Mouse (Mus musculus): ENCODE measurements around the gene Gm20708.
"Not testable (repeated sequence)": the region's sequence is repeated elsewhere in the genome, so short reads cannot be mapped to it uniquely, and the experiment has no call there.

The Gm20708 gene

GRCm38 (mm10) chr11:117813867-117814266, 4.4 kb downstream of the Gm20708 start:
- no peak for DNase-seq (ENCODE audit: low spot score in 2 of 2)

- no peak for DNase-seq (ENCODE audit: low spot score in 2 of 2)
Measured at GRCm38 (mm10) chr11:117814704-117815366, 5.4 kb downstream of the Gm20708 start.

- DNase-seq (ENCODE audit: low spot score in 2 of 2), result not testable (repeated sequence)
Measured at GRCm38 (mm10) chr11:117815850-117816249, 6.4 kb downstream of the Gm20708 start.

GRCm38 (mm10) chr11:117816389-117816996, 7.0 kb downstream of the Gm20708 start:
- DNase-seq (ENCODE audit: low spot score in 2 of 2), result no peak

- DNase-seq (ENCODE audit: low spot score in 2 of 2), result no peak
Measured at GRCm38 (mm10) chr11:117819095-117819494, 9.6 kb downstream of the Gm20708 start.

GRCm38 (mm10) chr11:117820173-117820572, 10.7 kb downstream of the Gm20708 start:
- no peak for DNase-seq (ENCODE audit: low spot score in 2 of 2)

- no peak for DNase-seq (ENCODE audit: low spot score in 2 of 2)
Measured at GRCm38 (mm10) chr11:117821868-117822267, 12.4 kb downstream of the Gm20708 start.

GRCm38 (mm10) chr11:117822728-117823241, 13.3 kb downstream of the Gm20708 start:
- no peak for DNase-seq (ENCODE audit: low spot score in 2 of 2)

GRCm38 (mm10) chr11:117823411-117823810, 13.9 kb downstream of the Gm20708 start:
- DNase-seq (ENCODE audit: low spot score in 2 of 2), result no peak

- peak; percentile 74 to 86 for DNase-seq (ENCODE audit: low spot score in 2 of 2)
Measured at GRCm38 (mm10) chr11:117824060-117824969, 14.8 kb downstream of the Gm20708 start.

GRCm38 (mm10) chr11:117825333-117826101, 16.0 kb downstream of the Gm20708 start, which contains the start of the genes Afmid and Tk1:
Gene Afmid (plus strand): TSS chr11:117825924.
Gene Tk1 (minus strand): TSS chr11:117826092.
- DNase-seq (ENCODE audit: low spot score in 2 of 2), result no peak

- DNase-seq (ENCODE audit: low spot score in 2 of 2), result no peak
Measured at GRCm38 (mm10) chr11:117826164-117826563, 16.7 kb downstream of the Gm20708 start.

GRCm38 (mm10) chr11:117826916-117827315, 17.4 kb downstream of the Gm20708 start:
- DNase-seq (ENCODE audit: low spot score in 2 of 2), result no peak

GRCm38 (mm10) chr11:117827386-117827785, 17.9 kb downstream of the Gm20708 start:
- DNase-seq (ENCODE audit: low spot score in 2 of 2), result no peak

GRCm38 (mm10) chr11:117828149-117828887, 18.9 kb downstream of the Gm20708 start:
- no peak for DNase-seq (ENCODE audit: low spot score in 2 of 2)

- DNase-seq (ENCODE audit: low spot score in 2 of 2), result no peak
Measured at GRCm38 (mm10) chr11:117828888-117829604, 19.6 kb downstream of the Gm20708 start.

GRCm38 (mm10) chr11:117829671-117830215, 20.3 kb downstream of the Gm20708 start:
- DNase-seq (ENCODE audit: low spot score in 2 of 2), result no peak

GRCm38 (mm10) chr11:117830401-117830800, 20.9 kb downstream of the Gm20708 start:
- no peak for DNase-seq (ENCODE audit: low spot score in 2 of 2)

Data from frontal cortex, postnatal 36 days (tissue).